Mouse (Mus musculus) A20 (cell line): ENCODE measurements around the gene Themis.

Experiments used
- DNase-seq: peaks from one replicate; pipeline ENCODE4 v3.0.0-alpha.2; 2011; ENCODE audit warnings: low read depth, low spot score

The Themis gene

DNA sequence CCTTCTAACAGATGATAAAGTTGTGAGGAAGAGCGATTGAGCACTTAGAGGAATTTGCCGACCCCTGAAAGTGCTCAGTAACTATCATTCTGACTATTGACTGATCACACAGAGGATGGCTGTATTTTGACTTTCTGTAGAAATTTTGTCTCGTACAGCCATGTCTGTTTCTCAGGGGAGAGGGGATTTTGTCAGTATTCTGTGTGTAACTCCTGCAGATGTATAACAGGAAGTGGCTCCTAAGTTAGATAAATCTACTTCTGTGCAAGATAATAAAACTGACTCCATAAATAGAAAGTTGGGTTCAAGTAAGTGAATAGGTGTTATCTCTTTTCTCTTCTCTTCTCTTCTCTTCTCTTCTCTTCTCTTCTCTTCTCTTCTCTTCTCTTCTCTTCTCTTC, 137.0 kb downstream of the Themis start:
- no peak for DNase-seq

DNA sequence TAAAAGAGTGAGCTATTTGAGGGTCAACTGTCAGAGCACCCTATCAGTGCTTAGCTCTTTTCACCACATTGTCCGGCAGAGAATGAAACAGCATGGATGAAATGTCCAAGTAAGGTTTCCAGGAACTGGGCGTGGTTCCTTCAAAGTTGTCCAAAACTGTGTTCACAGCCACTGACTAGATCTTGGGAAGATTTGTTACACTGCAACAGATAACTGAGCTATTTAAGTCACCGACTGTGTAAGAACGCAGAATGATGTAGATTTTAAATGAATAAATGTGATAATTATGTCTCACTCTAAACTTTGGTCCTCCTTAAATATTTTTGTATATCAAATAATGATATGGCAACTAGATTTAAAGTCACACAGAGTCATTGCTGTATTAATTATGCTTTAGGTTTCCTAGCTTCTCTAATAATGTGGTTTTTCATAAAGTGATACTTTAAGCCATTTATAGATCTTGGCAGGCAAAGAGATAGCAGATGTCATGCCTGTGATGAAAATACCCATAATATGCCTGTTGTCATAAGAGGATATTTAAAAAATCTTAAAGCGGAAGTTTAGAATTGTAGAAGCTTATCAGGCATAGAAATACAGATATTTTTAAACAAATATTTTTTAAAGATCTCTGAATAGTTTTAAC, 143.9 kb downstream of the Themis start:
- DNase-seq: no peak

GRCm38 (mm10) chr10:28812571-28812936, 144.4 kb downstream of the Themis start:
- DNase-seq: no peak

DNA sequence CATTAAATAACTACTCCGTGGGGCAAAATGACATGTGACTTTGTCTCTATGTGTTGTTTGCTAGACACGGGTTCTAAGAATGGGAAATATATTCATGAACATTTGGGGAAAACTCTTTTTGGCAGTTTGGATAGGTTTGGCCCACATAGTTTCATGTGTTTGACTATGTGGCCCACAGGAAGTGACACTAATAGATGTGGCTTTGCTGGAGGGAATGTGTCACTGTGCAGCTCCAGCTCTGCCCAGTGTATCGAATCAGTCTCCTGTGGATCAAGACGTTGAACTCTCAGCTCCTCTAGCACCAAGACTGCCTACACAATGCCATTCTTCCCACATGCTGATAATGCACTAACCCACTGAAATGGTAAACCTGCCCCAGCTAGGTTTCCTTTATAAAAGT, 148.0 kb downstream of the Themis start:
- no peak for DNase-seq

DNA sequence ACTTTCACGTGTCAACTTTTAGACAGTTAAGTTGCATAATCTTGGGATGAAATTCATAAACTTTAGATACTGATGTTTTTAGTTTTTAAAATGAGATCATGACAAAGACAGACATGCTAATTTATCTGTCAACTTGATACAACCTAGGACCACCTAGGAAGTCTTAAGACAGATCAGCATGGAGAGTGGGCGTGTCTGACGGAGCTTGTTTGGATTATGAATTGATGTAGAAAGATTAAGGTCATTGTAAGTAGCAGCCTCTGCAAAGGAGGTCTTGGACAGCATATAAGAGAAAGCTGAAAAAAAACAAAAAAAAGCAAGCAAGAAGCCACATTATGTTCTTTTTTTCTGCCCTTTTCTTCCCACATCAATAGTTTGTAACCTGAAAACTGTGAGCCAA, 154.2 kb downstream of the Themis start:
- no peak for DNase-seq

GRCm38 (mm10) chr10:28842605-28843004, 174.4 kb downstream of the Themis start:
- DNase-seq: no peak

DNA sequence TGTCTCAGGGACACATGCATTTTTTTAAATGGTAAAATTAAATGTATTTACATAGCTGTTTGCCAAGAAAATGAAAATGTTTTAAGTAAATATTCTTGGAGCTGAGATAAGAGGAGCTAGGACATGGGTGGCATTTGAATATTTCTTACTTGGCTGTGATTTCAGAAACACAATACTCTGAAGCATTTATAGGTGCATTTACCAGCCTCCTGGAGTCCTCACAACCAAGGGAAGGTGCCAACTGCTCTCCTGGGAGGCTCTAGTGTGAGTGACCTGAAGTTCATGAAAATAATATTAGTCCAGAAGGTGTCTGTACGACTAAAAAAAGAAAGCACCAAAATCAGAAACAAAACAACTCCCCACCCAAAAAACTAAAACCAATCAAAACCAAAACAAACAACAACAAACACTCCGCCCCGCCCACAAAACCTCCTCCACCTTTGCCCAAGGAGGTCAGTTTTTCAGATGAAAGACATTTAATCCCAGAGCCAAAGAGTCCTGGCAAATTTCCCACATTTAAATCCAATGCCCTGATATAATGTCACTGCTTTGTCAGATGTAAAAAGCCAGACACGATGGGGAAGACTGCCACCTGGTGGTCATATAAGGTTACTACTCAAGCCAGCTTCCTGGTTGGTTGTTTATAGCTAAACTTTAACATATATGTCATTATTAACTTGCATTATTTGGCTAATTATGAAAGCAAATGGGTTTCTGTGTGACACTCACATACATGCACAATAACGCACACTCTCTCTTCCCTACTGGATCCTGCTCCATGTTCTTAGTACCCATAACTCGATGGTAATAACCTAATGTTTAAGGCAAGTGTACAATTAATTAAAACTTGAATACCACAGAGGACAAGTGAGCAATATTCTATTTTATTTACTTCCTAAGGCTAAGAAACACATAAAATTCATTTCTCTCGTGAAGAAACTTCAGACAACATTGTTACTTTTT, 175.9 kb downstream of the Themis start:
- peak; percentile 15 for DNase-seq

- DNase-seq: no peak
Measured at GRCm38 (mm10) chr10:28856154-28856553, 188.0 kb downstream of the Themis start.

DNA sequence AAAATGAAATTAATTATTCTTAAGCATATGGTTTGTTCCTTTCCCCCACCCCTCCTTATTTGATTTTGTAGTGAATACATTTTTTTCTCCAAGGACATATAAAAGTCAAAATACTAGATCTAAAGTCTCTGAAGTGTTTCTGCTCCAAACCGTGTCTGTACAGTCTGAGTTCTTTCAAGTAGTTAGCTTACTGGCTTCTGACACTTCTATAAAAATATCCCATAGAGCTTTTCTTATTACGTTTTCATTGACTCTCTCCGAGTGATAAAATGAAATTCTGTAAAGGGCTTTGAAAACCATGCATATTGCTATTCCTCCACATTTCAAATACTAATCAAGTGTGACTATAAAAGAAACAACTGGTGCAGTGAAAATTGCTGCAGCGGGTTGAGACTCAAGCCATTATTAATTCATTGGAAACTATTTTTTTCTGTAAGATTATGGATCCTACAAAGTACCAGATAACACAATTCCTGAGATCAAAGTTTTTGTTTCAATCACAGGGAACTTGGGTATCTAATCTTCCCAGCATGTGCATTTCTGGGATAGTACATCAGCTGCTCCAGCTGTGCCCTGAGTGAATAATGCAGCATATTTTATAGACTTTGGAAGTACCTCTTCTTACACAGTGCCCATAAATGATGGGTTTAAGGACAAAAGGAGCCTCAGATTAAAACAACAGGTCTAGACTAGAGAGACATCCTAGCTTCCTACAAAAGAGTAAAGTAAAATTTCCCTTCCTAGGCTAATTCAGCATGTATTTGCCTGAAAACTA, 202.6 kb downstream of the Themis start:
- DNase-seq: no peak

- DNase-seq: no peak
Measured at GRCm38 (mm10) chr10:28874605-28875004, 206.4 kb downstream of the Themis start.

GRCm38 (mm10) chr10:28887643-28888042, 219.5 kb downstream of the Themis start:
- DNase-seq: no peak

DNA sequence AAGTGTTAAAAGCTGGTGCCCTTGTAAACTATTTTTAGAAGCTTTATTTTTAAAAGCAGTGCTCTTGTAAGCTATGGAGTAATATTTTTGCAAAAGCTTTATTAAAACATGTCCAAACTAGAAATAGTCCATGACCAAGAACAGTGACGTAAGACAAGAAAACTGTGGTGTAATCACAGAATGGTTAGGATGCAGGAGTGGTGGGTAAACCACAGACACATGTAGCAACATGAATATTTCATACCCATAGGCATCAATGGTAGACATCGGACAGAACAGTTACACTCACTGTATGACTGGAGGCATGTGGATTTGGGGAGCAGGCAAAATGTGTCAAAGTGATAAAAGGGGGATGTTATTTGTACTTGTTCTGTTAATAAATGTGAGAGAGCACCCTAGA, 222.7 kb downstream of the Themis start:
- DNase-seq: no peak

GRCm38 (mm10) chr10:28898351-28898750, 230.2 kb downstream of the Themis start:
- no peak for DNase-seq
